Mouse (Mus musculus) thymus, postnatal 14 days (tissue): Measurements from ENCODE around the gene Dhx33.

Source experiments
- DNase-seq: peaks from one replicate; pipeline ENCODE4 v3.0.0; 2021

The Dhx33 gene

DNA sequence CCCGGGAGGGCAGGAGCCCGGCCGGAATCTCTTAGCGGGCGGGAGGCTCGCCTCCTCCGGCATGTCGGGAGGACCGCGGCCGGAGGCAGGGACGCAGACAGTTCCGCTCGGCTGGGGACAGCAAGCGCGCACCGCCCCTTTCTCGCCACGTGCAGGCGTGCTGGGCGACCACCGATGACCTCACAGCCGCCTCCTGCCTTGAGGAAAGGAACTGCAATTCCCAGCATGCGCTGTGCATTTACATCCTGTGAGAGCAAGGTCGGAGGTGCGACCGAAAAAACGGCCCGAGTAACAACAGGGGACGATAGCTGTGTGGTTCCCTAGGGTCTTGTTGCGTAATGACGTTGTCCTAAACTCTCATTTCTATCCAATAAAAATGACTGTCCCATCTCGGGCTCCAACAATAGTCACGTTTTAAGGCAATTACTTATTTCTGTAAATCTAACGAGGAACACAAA, at the start of gene Dhx33:
Gene Dhx33 (minus strand): TSS at position 122 of the 458 bp plus-strand sequence.
- peak; percentile 95 for DNase-seq

DNA sequence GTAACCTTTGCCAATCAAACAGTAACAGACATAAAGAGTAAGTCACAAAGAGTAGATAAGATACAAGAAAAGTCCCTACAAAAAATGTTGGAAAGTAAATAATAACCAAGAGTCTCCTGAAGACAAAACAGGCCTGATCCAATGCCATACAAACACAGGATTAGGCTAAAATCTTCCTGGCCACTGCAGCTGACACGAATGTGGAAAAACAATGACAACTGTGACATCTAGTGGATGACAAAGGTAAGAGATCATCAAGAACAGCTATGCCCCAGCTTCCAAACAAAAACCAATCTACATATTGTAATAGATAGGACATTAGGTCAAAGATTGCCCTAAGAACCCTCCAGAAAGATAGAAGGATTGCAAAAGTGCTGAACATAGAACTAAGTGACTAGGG, 48.3 kb upstream of the Dhx33 start:
- DNase-seq, result no peak

- no peak for DNase-seq
These were observed 35.5 kb upstream of the Dhx33 start for GRCm38 (mm10) chr11:71039526-71040298.

- peak; percentile 17 for DNase-seq
These were observed 29.0 kb upstream of the Dhx33 start, which contains the start of gene 6330403K07Rik for GRCm38 (mm10) chr11:71033163-71033761. Gene 6330403K07Rik (minus strand): TSS chr11:71033513.

GRCm38 (mm10) chr11:71032491-71033162, 28.4 kb upstream of the Dhx33 start:
- DNase-seq, result no peak

- no peak for DNase-seq
These were observed 27.8 kb upstream of the Dhx33 start for GRCm38 (mm10) chr11:71032070-71032469.

- DNase-seq, result no peak
These were observed 25.3 kb upstream of the Dhx33 start for GRCm38 (mm10) chr11:71029403-71030118.

GRCm38 (mm10) chr11:71028280-71028679, 24.0 kb upstream of the Dhx33 start:
- DNase-seq, result no peak

GRCm38 (mm10) chr11:71019201-71020068, 15.2 kb upstream of the Dhx33 start, which contains the start of the genes Mis12 and Derl2:
Gene Mis12 (plus strand): TSS chr11:71019611.
Gene Derl2 (minus strand): TSS chr11:71019841.
- peak; percentile 97 for DNase-seq

- DNase-seq, result no peak
These were observed 14.4 kb upstream of the Dhx33 start for GRCm38 (mm10) chr11:71018416-71019200.

DNA sequence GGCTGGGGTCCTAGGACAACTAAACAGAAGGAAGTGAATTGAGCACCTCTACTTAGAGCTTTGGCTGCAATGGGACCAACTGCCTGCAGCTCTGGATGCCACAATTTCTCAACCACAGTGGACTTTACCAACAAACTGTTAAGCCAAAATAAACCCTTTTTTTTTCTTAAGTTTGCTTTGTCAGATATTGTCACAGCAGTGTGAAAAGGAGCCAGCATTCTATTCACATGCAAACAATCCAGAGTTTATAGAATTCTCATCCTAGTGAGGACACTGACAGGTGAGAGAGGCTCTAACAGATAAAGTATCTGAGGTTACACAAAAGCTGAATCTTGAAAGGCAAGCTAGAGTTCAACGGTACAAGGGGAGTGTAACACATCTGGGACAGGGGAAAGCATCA, 12.8 kb upstream of the Dhx33 start:
- DNase-seq, result no peak

GRCm38 (mm10) chr11:71012743-71013142, 8.5 kb upstream of the Dhx33 start:
- no peak for DNase-seq

- DNase-seq, result no peak
These were observed 4.1 kb upstream of the Dhx33 start for GRCm38 (mm10) chr11:71008321-71008720.

GRCm38 (mm10) chr11:71007831-71008230, 3.6 kb upstream of the Dhx33 start:
- DNase-seq, result no peak

- no peak for DNase-seq
These were observed 2.8 kb upstream of the Dhx33 start for GRCm38 (mm10) chr11:71007026-71007425.

GRCm38 (mm10) chr11:71005046-71005445, 809 bp upstream of the Dhx33 start:
- peak; percentile 11 for DNase-seq

DNA sequence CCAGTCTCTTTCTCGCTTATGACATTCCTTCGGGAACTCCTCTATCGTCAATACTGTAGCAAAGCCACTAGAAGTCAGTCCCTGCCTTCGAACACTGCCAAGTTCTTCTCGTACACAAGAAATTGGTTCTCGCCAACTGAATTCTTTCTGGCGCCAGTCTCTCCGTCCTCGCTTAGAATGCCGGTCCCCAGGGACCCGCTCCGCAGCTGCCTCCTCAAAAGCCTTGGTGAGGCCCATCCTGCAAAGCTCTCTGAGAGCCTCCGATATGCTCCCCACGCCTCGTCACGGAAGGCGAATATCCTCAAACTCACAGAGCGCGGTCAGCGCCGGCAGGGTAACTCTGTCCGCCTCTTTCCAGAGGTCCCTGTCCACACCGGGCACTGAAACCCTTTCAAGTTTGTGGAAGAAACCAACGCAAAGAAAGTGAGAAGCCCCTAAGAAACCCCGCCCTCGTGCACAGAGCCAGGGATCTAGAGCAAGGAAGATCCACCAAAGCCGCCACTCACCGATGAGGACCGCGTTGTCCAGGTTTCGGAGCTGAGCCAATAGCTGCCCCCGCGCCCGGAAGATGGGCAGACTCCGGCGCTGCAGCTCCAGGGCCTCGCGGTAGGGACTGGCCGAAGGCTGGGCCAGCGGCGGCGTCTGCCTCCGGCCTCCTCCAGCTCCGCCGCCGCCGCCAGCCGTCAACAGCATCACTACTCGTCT, 474 bp downstream of the Dhx33 start:
- DNase-seq, result no peak

GRCm38 (mm10) chr11:71001167-71001566, 3.1 kb downstream of the Dhx33 start:
- DNase-seq, result no peak

GRCm38 (mm10) chr11:70982557-70983228, 21.5 kb downstream of the Dhx33 start, which contains the start of gene C1qbp:
Gene C1qbp (minus strand): TSS chr11:70983026.
- peak; percentile 96 for DNase-seq

DNA sequence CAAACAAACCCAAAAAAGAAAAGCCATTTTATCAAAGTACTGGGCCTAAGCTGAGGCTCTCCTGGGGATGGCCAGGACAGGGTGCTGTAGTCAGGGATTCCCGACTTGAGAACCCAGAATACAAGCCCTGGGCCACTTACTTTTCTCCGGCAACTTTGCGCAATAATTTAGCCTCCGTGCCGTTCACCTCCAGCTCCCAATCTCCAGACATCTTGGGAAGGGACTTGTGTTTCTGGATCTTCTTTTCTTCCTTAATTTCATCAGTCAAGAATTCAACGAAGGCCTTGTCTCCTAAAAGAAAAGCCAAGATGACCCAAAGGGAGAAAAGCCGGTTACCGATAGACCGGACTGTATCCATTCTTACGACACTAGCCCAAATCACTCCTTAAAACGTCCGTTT, 22.2 kb downstream of the Dhx33 start:
- DNase-seq, result no peak
